ENCODE assay signal across 26 mouse cellular contexts in the genomic region with DNA sequence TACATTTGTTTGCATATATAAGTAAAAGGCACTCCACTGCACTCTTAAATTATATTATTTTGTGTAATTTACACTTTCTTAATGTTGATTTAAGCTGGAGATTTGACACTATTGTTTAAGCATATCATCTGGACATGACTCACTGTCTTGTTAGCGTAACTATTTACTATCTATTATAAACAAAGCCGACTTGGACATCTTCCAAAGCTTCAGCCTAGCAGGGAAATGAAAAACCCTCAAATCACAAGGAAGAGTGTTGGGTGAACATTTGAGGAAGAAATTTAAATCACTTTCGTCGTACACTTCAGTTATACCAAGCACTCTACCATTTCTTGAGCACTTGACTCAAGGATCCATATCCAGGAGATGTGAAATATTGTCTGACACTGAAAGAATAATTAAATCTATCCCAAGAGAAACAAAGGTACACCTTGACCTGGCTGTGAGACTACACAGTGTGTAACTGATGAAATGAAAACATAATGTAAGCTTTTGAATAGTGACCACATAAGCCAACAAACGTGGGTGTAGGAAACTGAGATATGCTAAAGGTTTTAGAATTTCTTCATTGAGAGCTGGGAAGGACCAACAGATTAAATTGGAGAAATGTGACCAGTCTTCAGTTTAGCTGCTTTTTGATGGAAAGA.
A peak's percentile ranks its signal among the peaks of the same experiment; 100 is the strongest.
DNase-seq lines count a peak whose midpoint lies in the region; ATAC-seq and TF ChIP-seq lines count a peak whose summit lies in the region.
"Had no signal": no experiment of that assay in that cellular context is flagged by ENCODE, and none has a peak within 500 bp of the region (broad histone marks: within the 10 kb centered on the region; RNA-seq: fewer than 3 reads in every experiment).

No protein-coding gene starts in this region.

- DNase-seq in heart, adult 18-20 months: no peak
- no peak for DNase-seq in lung, postnatal 4 days
- DNase-seq in gonadal fat pad, adult 2 months (ENCODE audit: low read depth): peak; percentile 62
- DNase-seq in gastrocnemius, adult 18-20 months (ENCODE audit: low spot score): no peak
- DNase-seq in adrenal gland, postnatal 10 days: no peak
- DNase-seq: adrenal gland, postnatal 14 days; B cell, adult 2 months; cerebellum, adult 2 months; cerebellum, postnatal 25 days; gastrocnemius, adult 2 months; kidney, adult 2 months; kidney, postnatal 10 days; liver, embryonic 13.5 days; thymus, adult 18-20 months; thymus, postnatal 36 days had no signal

- no peak for TF ChIP-seq POLR2A in myocyte (IDR thresholded peaks at IDR 0.05; ENCODE audit: insufficient read length, low read depth)

- 0 out of 2 replicates have a peak overlapping the region, but pooled peaks have one; percentile 20 for H3K27ac ChIP-seq in heart, embryonic 16.5 days (ENCODE audit: low read length)
- no peak overlapping the region for H3K27ac ChIP-seq in lung, embryonic 15.5 days
- H3K27ac ChIP-seq: embryonic facial prominence, embryonic 12.5 days; forebrain, embryonic 12.5 days; gastrocnemius, adult 2 months; hindbrain, embryonic 12.5 days; limb, embryonic 13.5 days; liver, embryonic 13.5 days; midbrain, embryonic 10.5 days had no signal

- no peak overlapping the region for H3K4me2 ChIP-seq in heart, embryonic 16.5 days (ENCODE audit: low read depth, low read length)
- H3K4me2 ChIP-seq in lung, embryonic 15.5 days: peak overlapping the region; percentile 20; the same call in 1 of the 2 replicates
- H3K4me2 ChIP-seq in myocyte (ENCODE audit: low read depth): peak overlapping the region; percentile 1
- H3K4me2 ChIP-seq: embryonic facial prominence, embryonic 12.5 days; forebrain, embryonic 12.5 days; hindbrain, embryonic 12.5 days; limb, embryonic 13.5 days; liver, embryonic 13.5 days had no signal

- no peaks in the 10 kb centered on the region for H3K36me3 ChIP-seq in heart, embryonic 16.5 days (ENCODE audit: control insufficient read depth, insufficient read depth)
- no peaks in the 10 kb centered on the region for H3K36me3 ChIP-seq in lung, embryonic 15.5 days
- H3K36me3 ChIP-seq in myocyte (ENCODE audit: control insufficient read depth, insufficient read depth): no peaks in the 10 kb centered on the region
- H3K36me3 ChIP-seq: embryonic facial prominence, embryonic 12.5 days; forebrain, embryonic 12.5 days; G1E; hindbrain, embryonic 12.5 days; limb, embryonic 13.5 days; liver, embryonic 13.5 days; midbrain, embryonic 10.5 days had no signal

- H3K27me3 ChIP-seq in heart, embryonic 16.5 days (ENCODE audit: control insufficient read depth, insufficient read depth, low read length): no peaks in the 10 kb centered on the region
- no peaks in the 10 kb centered on the region for H3K27me3 ChIP-seq in lung, embryonic 15.5 days
- no peaks in the 10 kb centered on the region for H3K27me3 ChIP-seq in myocyte (ENCODE audit: control insufficient read depth, insufficient read depth, insufficient read length)
- H3K27me3 ChIP-seq: CH12.LX; embryonic facial prominence, embryonic 12.5 days; forebrain, embryonic 12.5 days; hindbrain, embryonic 12.5 days; limb, embryonic 13.5 days; liver, embryonic 13.5 days had no signal

- no peaks in the 10 kb centered on the region for H3K4me1 ChIP-seq in heart, embryonic 16.5 days (ENCODE audit: control insufficient read depth, insufficient read depth, low read length)
- H3K4me1 ChIP-seq in lung, embryonic 15.5 days: peaks cover 13% of the 10 kb centered on the region; the same call in 1 of the 2 replicates
- H3K4me1 ChIP-seq: forebrain, embryonic 12.5 days; hindbrain, embryonic 12.5 days; liver, embryonic 13.5 days; midbrain, embryonic 10.5 days had no signal

- no peak for ATAC-seq in heart, embryonic 16.5 days (replicated peaks; ENCODE audit: extremely low read depth, insufficient read depth, low FRiP score)
- no peak for ATAC-seq in lung, embryonic 15.5 days (ENCODE audit: borderline replicate concordance, extremely low read depth, low FRiP score, low TSS enrichment)
- ATAC-seq: activated CD4-positive, CD25-positive, alpha-beta regulatory T cell, adult 4 months had no signal

- no peak overlapping the region for H3K9ac ChIP-seq in heart, embryonic 16.5 days (ENCODE audit: low read length)
- no peak overlapping the region for H3K9ac ChIP-seq in lung, embryonic 15.5 days
- H3K9ac ChIP-seq: embryonic facial prominence, embryonic 12.5 days; forebrain, embryonic 12.5 days; hindbrain, embryonic 12.5 days; limb, embryonic 13.5 days; liver, embryonic 13.5 days had no signal

- H3K9me3 ChIP-seq in heart, embryonic 16.5 days (replicated peaks; ENCODE audit: control insufficient read depth, low read length): no peaks in the 10 kb centered on the region
- no peaks in the 10 kb centered on the region for H3K9me3 ChIP-seq in lung, embryonic 15.5 days
- H3K9me3 ChIP-seq: embryonic facial prominence, embryonic 12.5 days; forebrain, embryonic 12.5 days; G1E; hindbrain, embryonic 12.5 days; limb, embryonic 13.5 days; liver, embryonic 13.5 days; midbrain, embryonic 10.5 days had no signal

- H3K79me2 ChIP-seq in myocyte (ENCODE audit: control insufficient read depth, insufficient read depth): no peaks in the 10 kb centered on the region

- no peak overlapping the region for H3ac ChIP-seq in myocyte (ENCODE audit: control insufficient read depth, insufficient read length)

- WGBS in heart, embryonic 16.5 days: 51% methylated on average over 5 of the region's 5 CpGs
- WGBS in lung, embryonic 15.5 days: 16% methylated on average over 5 of the region's 5 CpGs

- H3K4me3 ChIP-seq in heart, embryonic 16.5 days (ENCODE audit: low read length): no peak overlapping the region
- no peak overlapping the region for H3K4me3 ChIP-seq in lung, embryonic 15.5 days
- H3K4me3 ChIP-seq in myocyte: no peak overlapping the region
- H3K4me3 ChIP-seq: embryonic facial prominence, embryonic 12.5 days; forebrain, embryonic 12.5 days; gastrocnemius, adult 2 months; hindbrain, embryonic 12.5 days; limb, embryonic 13.5 days; liver, embryonic 13.5 days; midbrain, embryonic 10.5 days had no signal

TF ChIP-seq in myocyte, 11 proteins besides CTCF, POLR2A, EP300 and RAD21:
- TF ChIP-seq MAX (IDR thresholded peaks at IDR 0.05; ENCODE audit: low read depth): no peak
- no peak for TF ChIP-seq REST (IDR thresholded peaks at IDR 0.05; ENCODE audit: insufficient read depth, insufficient read length)
- no peak for TF ChIP-seq E2F4 (IDR thresholded peaks at IDR 0.05; ENCODE audit: insufficient read depth)
- TF ChIP-seq MYOG (IDR thresholded peaks at IDR 0.05; ENCODE audit: control insufficient read depth in 1 of 3, insufficient read depth in 1 of 3, insufficient read length in 2 of 3, low read depth in 2 of 3): no peak
- no peak for TF ChIP-seq MYOD1 (IDR thresholded peaks at IDR 0.05; ENCODE audit: control insufficient read depth in 1 of 3, insufficient read length in 2 of 3, low read depth in 2 of 3)
- no peak for TF ChIP-seq SRF (IDR thresholded peaks at IDR 0.05; ENCODE audit: control insufficient read depth, insufficient read length, low read depth)
- no peak for TF ChIP-seq TCF12 (IDR thresholded peaks at IDR 0.05; ENCODE audit: insufficient read depth, poor library complexity, severe bottlenecking)
- TF ChIP-seq POLR2AphosphoS2 (IDR thresholded peaks at IDR 0.05; ENCODE audit: insufficient read length, low read depth): no peak
- TF ChIP-seq TCF3 (IDR thresholded peaks at IDR 0.05; ENCODE audit: insufficient read length, low read depth): no peak
- TF ChIP-seq CEBPB (IDR thresholded peaks at IDR 0.05; ENCODE audit: insufficient read depth, poor library complexity, severe bottlenecking): no peak
- TF ChIP-seq USF1 (IDR thresholded peaks at IDR 0.05; ENCODE audit: low read depth): no peak
